1 mouse cellular context compared by ENCODE assay signal in genomic region chr15:84209517-84210412, GRCm38 (mm10).
TF ChIP-seq lines count a peak whose summit lies in the region.

No protein-coding gene starts in this region.

TF ChIP-seq in MEL, 35 proteins besides CTCF, POLR2A, EP300 and RAD21 (continued from another document):
- TF ChIP-seq NRF1 (IDR thresholded peaks at IDR 0.05; ENCODE audit: insufficient read depth, low read depth, low read length, poor library complexity, severe bottlenecking): no peak
- no peak for TF ChIP-seq ZC3H11A (IDR thresholded peaks at IDR 0.05; ENCODE audit: low read depth, low read length)
- 0 out of 2 replicates have a peak, but pooled peaks have one; percentile 13 for TF ChIP-seq MAZ (IDR thresholded peaks at IDR 0.05; ENCODE audit: low read depth, low read length)
- peak; percentile 55; the same call in 1 of the 2 replicates for TF ChIP-seq USF1 (IDR thresholded peaks at IDR 0.05; ENCODE audit: low read depth, low read length)
- TF ChIP-seq MEF2A (IDR thresholded peaks at IDR 0.05; ENCODE audit: extremely low read depth, insufficient replicate concordance, low read depth, low read length, poor library complexity, severe bottlenecking): no peak
- no peak for TF ChIP-seq SMC3 (IDR thresholded peaks at IDR 0.05; ENCODE audit: low read depth, low read length)
- TF ChIP-seq MAX (IDR thresholded peaks at IDR 0.05; ENCODE audit: low read length): peak; percentile 73
- no peak for TF ChIP-seq ZMIZ1 (IDR thresholded peaks at IDR 0.05; ENCODE audit: low read depth, low read length)
- no peak for TF ChIP-seq ELF1 (IDR thresholded peaks at IDR 0.05; ENCODE audit: low read depth, low read length)
- TF ChIP-seq TBP (IDR thresholded peaks at IDR 0.05; ENCODE audit: low read depth, low read length): peak; percentile 67; the same call in 1 of the 2 replicates
- TF ChIP-seq E2F4 (IDR thresholded peaks at IDR 0.05; ENCODE audit: borderline replicate concordance, low read depth, low read length): no peak
- TF ChIP-seq MYC (IDR thresholded peaks at IDR 0.05; ENCODE audit: low read depth, low read length): no peak
- TF ChIP-seq ZKSCAN1 (IDR thresholded peaks at IDR 0.05; ENCODE audit: low read depth, low read length): no peak
- peak; percentile 46; the same call in 1 of the 2 replicates for TF ChIP-seq ZNF384 (IDR thresholded peaks at IDR 0.05; ENCODE audit: low read depth, low read length)
- no peak for TF ChIP-seq MYB (IDR thresholded peaks at IDR 0.05; ENCODE audit: low read depth, low read length)
- no peak for TF ChIP-seq USF2 (IDR thresholded peaks at IDR 0.05; ENCODE audit: borderline replicate concordance in 1 of 2, insufficient read depth in 1 of 2, low read depth in 1 of 2, low read length in 2 of 2)
